Mouse (Mus musculus) small intestine, adult 2 months (tissue): ENCODE measurements around the gene Rin3.

Source experiments
- CTCF ChIP-seq: fragments of 200-500 bp; IDR thresholded peaks from 2 replicates; pipeline ENCODE4 v1.5.1; 2012; ENCODE audit warnings: low read depth, mild to moderate bottlenecking, control low read depth, inconsistent platforms, low read length, moderate library complexity, mixed read lengths; ENCODE audit not compliant: insufficient replicate concordance, insufficient read length; ENCODE audit errors: extremely low read depth
- POLR2A ChIP-seq: fragments of 200-500 bp; IDR thresholded peaks from 2 replicates; pipeline ENCODE4 v1.6.1; 2012; ENCODE audit warnings: low read depth, mild to moderate bottlenecking, control low read depth, inconsistent platforms, low read length, moderate library complexity

DNA sequence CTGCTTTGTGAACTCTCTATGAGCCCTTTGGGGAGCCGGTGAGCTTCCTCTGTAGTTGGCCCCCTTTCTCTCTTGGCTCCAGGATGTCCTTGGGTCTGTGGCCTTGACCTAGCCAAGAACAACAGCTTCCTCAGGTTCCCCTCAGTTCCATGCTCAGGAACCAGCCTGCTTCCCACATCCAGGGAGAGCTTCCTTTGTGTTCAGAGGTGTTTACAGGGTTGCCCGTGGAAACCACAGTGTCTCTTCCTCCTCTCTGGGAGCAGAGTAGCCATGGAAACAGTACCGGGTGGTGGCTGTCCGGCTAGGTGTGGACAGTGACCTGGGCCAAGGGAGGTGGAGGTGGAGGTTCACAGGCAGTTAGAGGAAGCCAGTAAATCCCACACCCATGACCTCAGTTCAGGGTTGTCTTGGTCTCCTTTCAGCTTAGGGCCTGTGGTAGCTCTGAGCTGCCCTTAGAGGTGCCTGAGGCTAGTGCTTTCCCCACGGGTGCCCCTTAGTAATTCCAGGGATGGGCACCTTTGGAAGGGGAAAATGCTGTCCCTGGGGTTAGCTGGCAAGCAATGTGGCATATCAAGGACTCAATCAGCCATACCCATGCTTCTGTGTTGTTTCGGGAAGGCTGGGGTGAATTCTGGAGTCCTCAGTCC, 40.6 kb upstream of the Rin3 start:
- TF ChIP-seq CTCF (no peak), POLR2A (no peak)
